Mouse (Mus musculus) left cerebral cortex, adult 11 months (tissue): ENCODE measurements around the gene Gpr157.

Experiments used
- DNase-seq: peaks from one replicate; pipeline ENCODE4 v3.0.0; 2022; ENCODE audit warnings: low spot score

The Gpr157 gene

GRCm38 (mm10) chr4:150112867-150113266 is 25.7 kb downstream of the Gpr157 start:
- no peak for DNase-seq

- no peak for DNase-seq
These were observed 27.4 kb downstream of the Gpr157 start for GRCm38 (mm10) chr4:150114505-150115061.

GRCm38 (mm10) chr4:150117311-150117710 is 30.1 kb downstream of the Gpr157 start:
- DNase-seq = no peak

GRCm38 (mm10) chr4:150118163-150118562 is 31.0 kb downstream of the Gpr157 start:
- no peak for DNase-seq

- DNase-seq = no peak
These were observed 31.9 kb downstream of the Gpr157 start, which contains the start of gene Slc2a5 for GRCm38 (mm10) chr4:150119055-150119454. TSS of gene Slc2a5 (plus strand) at chr4:150119283.

GRCm38 (mm10) chr4:150119640-150120039 is 32.5 kb downstream of the Gpr157 start:
- DNase-seq = no peak

- DNase-seq = no peak
These were observed 33.1 kb downstream of the Gpr157 start for GRCm38 (mm10) chr4:150120173-150120833.

- DNase-seq = no peak
These were observed 34.3 kb downstream of the Gpr157 start for GRCm38 (mm10) chr4:150121430-150121829.

- no peak for DNase-seq
These were observed 35.3 kb downstream of the Gpr157 start for GRCm38 (mm10) chr4:150122476-150122875.

- no peak for DNase-seq
These were observed 39.2 kb downstream of the Gpr157 start for GRCm38 (mm10) chr4:150126373-150126772.

- DNase-seq = no peak
These were observed 40.7 kb downstream of the Gpr157 start for GRCm38 (mm10) chr4:150127894-150128293.

- DNase-seq = no peak
These were observed 41.4 kb downstream of the Gpr157 start for GRCm38 (mm10) chr4:150128571-150128970.

- DNase-seq = no peak
These were observed 43.5 kb downstream of the Gpr157 start for GRCm38 (mm10) chr4:150130661-150131060.

GRCm38 (mm10) chr4:150132692-150133271 is 45.6 kb downstream of the Gpr157 start:
- DNase-seq = no peak

- DNase-seq = no peak
These were observed 48.1 kb downstream of the Gpr157 start for GRCm38 (mm10) chr4:150135254-150135653.

- no peak for DNase-seq
These were observed 49.5 kb downstream of the Gpr157 start for GRCm38 (mm10) chr4:150136693-150137092.

GRCm38 (mm10) chr4:150137368-150138083 is 50.4 kb downstream of the Gpr157 start:
- no peak for DNase-seq

- peak; percentile 44 for DNase-seq
These were observed 50.9 kb downstream of the Gpr157 start for GRCm38 (mm10) chr4:150138084-150138543.

- no peak for DNase-seq
These were observed 51.9 kb downstream of the Gpr157 start for GRCm38 (mm10) chr4:150139090-150139489.

- no peak for DNase-seq
These were observed 53.2 kb downstream of the Gpr157 start for GRCm38 (mm10) chr4:150140346-150140745.

- no peak for DNase-seq
These were observed 57.1 kb downstream of the Gpr157 start for GRCm38 (mm10) chr4:150144242-150144641.

GRCm38 (mm10) chr4:150146286-150146685 is 59.1 kb downstream of the Gpr157 start:
- no peak for DNase-seq

GRCm38 (mm10) chr4:150151045-150151444 is 63.9 kb downstream of the Gpr157 start:
- DNase-seq = no peak
